Mouse (Mus musculus): Measurements from ENCODE around the gene Mthfr. TPM values are rescaled to one million over a fixed set of nuclear protein-coding genes. Genes with fewer than 3 reads are reported as not detected.

Gene Mthfr
- total RNA-seq, 2 experiments from 2014 or later, result 6.9 to 14.2 TPM

GRCm38 (mm10) chr4:148091181-148091580 is 52.3 kb downstream of the Mthfr start:
- H3K4me3 ChIP-seq, result no peak overlapping the region
- DNase-seq, result no peak
- H3K27ac ChIP-seq, result no peak overlapping the region
- intact Hi-C loops (cut with DNase I), result no loop called here
- TF ChIP-seq CTCF (IDR thresholded peaks at IDR 0.05), result no peak

GRCm38 (mm10) chr4:148092551-148093271 is 53.8 kb downstream of the Mthfr start:
- no peak for DNase-seq
- TF ChIP-seq CTCF (IDR thresholded peaks at IDR 0.05), result no peak
- Histone ChIP-seq H3K4me3 (no peak overlapping the region), H3K27ac (peak overlapping the region; percentile 25; the same call in 1 of the 2 replicates)
- intact Hi-C loops (cut with DNase I), result no loop called here

GRCm38 (mm10) chr4:148094161-148094560 is 55.3 kb downstream of the Mthfr start:
- H3K27ac ChIP-seq, result no peak overlapping the region
- no peak for DNase-seq
- no peak for TF ChIP-seq CTCF (IDR thresholded peaks at IDR 0.05)
- intact Hi-C loops (cut with DNase I), result no loop called here
- H3K4me3 ChIP-seq, result no peak overlapping the region

GRCm38 (mm10) chr4:148095081-148095480 is 56.2 kb downstream of the Mthfr start:
- intact Hi-C loops (cut with DNase I), result no loop called here
- no peak overlapping the region for H3K4me3 ChIP-seq
- H3K27ac ChIP-seq, result no peak overlapping the region
- no peak for TF ChIP-seq CTCF (IDR thresholded peaks at IDR 0.05)
- DNase-seq, result no peak

GRCm38 (mm10) chr4:148097936-148098335 is 59.1 kb downstream of the Mthfr start:
- Histone ChIP-seq H3K4me3 (no peak overlapping the region), H3K27ac (no peak overlapping the region)
- TF ChIP-seq CTCF (IDR thresholded peaks at IDR 0.05), result no peak
- intact Hi-C loops (cut with DNase I), result no loop called here
- no peak for DNase-seq

- TF ChIP-seq CTCF (IDR thresholded peaks at IDR 0.05), result no peak
- Histone ChIP-seq H3K4me3 (no peak overlapping the region), H3K27ac (no peak overlapping the region)
- intact Hi-C loops (cut with DNase I), result no loop called here
- no peak for DNase-seq
Measured at GRCm38 (mm10) chr4:148098666-148099065, 59.8 kb downstream of the Mthfr start.

- DNase-seq, result peak; percentile 64
- peak overlapping the region; percentile 58 for H3K4me3 ChIP-seq
- intact Hi-C loops (cut with DNase I), result no loop called here
- peak overlapping the region; percentile 48 for H3K27ac ChIP-seq
- TF ChIP-seq CTCF (IDR thresholded peaks at IDR 0.05), result peak; percentile 67
Measured at GRCm38 (mm10) chr4:148101801-148102527, 63.1 kb downstream of the Mthfr start.

DNA sequence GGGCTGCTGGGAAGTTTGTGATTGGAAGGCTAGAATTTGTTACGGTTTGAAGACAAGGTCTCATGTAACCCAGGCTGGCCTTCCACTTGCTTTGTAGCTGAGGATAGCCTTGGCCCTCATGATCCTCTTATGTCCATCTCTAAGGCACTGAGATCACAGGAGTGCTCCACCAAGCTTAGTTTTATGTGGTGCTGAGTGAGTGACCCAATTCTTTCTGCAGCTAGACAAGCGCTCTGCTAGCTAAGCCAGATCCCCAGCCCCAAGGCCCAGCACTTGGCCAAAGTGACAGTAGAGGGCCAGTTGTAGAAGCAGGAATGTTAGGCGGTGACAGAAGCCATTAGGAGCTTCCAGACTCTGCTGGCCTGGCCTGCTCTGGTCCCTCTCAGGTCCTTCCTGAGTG is 65.3 kb downstream of the Mthfr start:
- Histone ChIP-seq H3K27ac (no peak overlapping the region), H3K4me3 (no peak overlapping the region)
- TF ChIP-seq CTCF (IDR thresholded peaks at IDR 0.05), result no peak
- intact Hi-C loops (cut with DNase I), result no loop called here
- no peak for DNase-seq

GRCm38 (mm10) chr4:148107621-148108291 is 68.9 kb downstream of the Mthfr start:
- Histone ChIP-seq H3K4me3 (no peak overlapping the region), H3K27ac (no peak overlapping the region)
- intact Hi-C loops (cut with DNase I), result no loop called here
- peak; percentile 61 for DNase-seq
- TF ChIP-seq CTCF (IDR thresholded peaks at IDR 0.05), result no peak

- Histone ChIP-seq H3K27ac (no peak overlapping the region), H3K4me3 (no peak overlapping the region)
- no peak for TF ChIP-seq CTCF (IDR thresholded peaks at IDR 0.05)
- no peak for DNase-seq
- intact Hi-C loops (cut with DNase I), result no loop called here
Measured at GRCm38 (mm10) chr4:148108565-148109100, 69.8 kb downstream of the Mthfr start.

Other genes with a start within 250 kb of the Mthfr start
- gene Zfp984, start 229.3 kb upstream of the Mthfr start, total RNA-seq (2021), result 1 to 10 TPM; 1.1 TPM
- gene Zfp933, start 190.7 kb upstream of the Mthfr start, total RNA-seq (2021), result 1 to 10 TPM; 8.6 to 9.5 TPM
- gene Miip, start 170.3 kb upstream of the Mthfr start, total RNA-seq (2021), result 1 to 10 TPM; 5.1 to 5.5 TPM
- 1 to 10 TPM; 7.3 to 7.7 TPM for gene Fv1, start 170.1 kb upstream of the Mthfr start, total RNA-seq (2021)
- gene Mfn2, start 134.4 kb upstream of the Mthfr start, total RNA-seq (2021), result 100 to 1,000 TPM; 416 to 452 TPM
- 10 to 100 TPM; 17.1 to 25.9 TPM for gene Plod1, start 102.3 kb upstream of the Mthfr start, total RNA-seq (2021)
- 10 to 100 TPM; 17.0 to 21.5 TPM for gene 2510039O18Rik, start 98.2 kb upstream of the Mthfr start, total RNA-seq (2021)
- gene Nppb, start 53.3 kb upstream of the Mthfr start, total RNA-seq (2021), result not detected
- not detected for gene Nppa, start 38.4 kb upstream of the Mthfr start, total RNA-seq (2021)
- gene Clcn6, start 256 bp upstream of the Mthfr start, total RNA-seq (2021), result 1 to 10 TPM; 4.7 to 5.0 TPM
- 10 to 100 TPM in 1 of 2 experiments, 1 to 10 TPM in 1; 9.8 to 12.6 TPM for gene Agtrap, start 49.0 kb downstream of the Mthfr start, total RNA-seq (2021)
- gene Mad2l2, start 91.3 kb downstream of the Mthfr start, total RNA-seq (2021), result 10 to 100 TPM; 10.3 to 18.0 TPM
- gene Draxin, start 91.6 kb downstream of the Mthfr start, total RNA-seq (2021), result under 1 TPM in 1 of 2 experiments, not detected in 1; 0.03 TPM
- 10 to 100 TPM; 36.8 to 46.4 TPM for gene Fbxo6, start 113.1 kb downstream of the Mthfr start, total RNA-seq (2021)
- gene Fbxo44, start 121.4 kb downstream of the Mthfr start, total RNA-seq (2021), result 1 to 10 TPM; 7.5 to 9.7 TPM
- under 1 TPM in 1 of 2 experiments, not detected in 1; 0.43 TPM for gene Fbxo2, start 121.5 kb downstream of the Mthfr start, total RNA-seq (2021)
- not detected for gene Disp3, start 248.9 kb downstream of the Mthfr start, total RNA-seq (2021)